Mouse (Mus musculus) hindbrain, postnatal 0 days (tissue): Measurements from ENCODE around the gene Susd3. TPM values are rescaled to one million over a fixed set of nuclear protein-coding genes. Genes with fewer than 3 reads are reported as not detected.

Experiments
- ATAC-seq: fragments of 200-750 bp; cut with Nextera tagmentation; 2 replicates; pipeline ENCODE4 v1.8.0; 2017; ENCODE audit warnings: mild to moderate bottlenecking, moderate TSS enrichment, moderate library complexity
- DNase-seq: peaks from one replicate; pipeline ENCODE4 v3.0.0-alpha.2; 2015; ENCODE audit warnings: low spot score
- H3K27ac ChIP-seq: fragments of 300-500 bp; sonication (generic); 2 replicates; pipeline ENCODE4 v1.5.1; 2014; ENCODE audit warnings: mild to moderate bottlenecking
- H3K27me3 ChIP-seq: fragments of 300-500 bp; sonication (generic); 2 replicates; pipeline ENCODE4 v1.6.1; 2014; ENCODE audit warnings: low read length, mixed read lengths; ENCODE audit not compliant: insufficient read depth
- H3K36me3 ChIP-seq: fragments of 300-500 bp; sonication (generic); 2 replicates; pipeline ENCODE4 v1.6.1; 2014; ENCODE audit warnings: low read length, mixed read lengths; ENCODE audit not compliant: insufficient read depth
- H3K4me1 ChIP-seq: fragments of 300-500 bp; sonication (generic); 2 replicates; pipeline ENCODE4 v1.6.1; 2014; ENCODE audit warnings: antibody characterized with exemption, low read length, mixed read lengths; ENCODE audit not compliant: insufficient read depth
- H3K4me2 ChIP-seq: fragments of 300-500 bp; sonication (generic); 2 replicates; pipeline ENCODE4 v1.6.1; 2014; ENCODE audit warnings: low read depth, mild to moderate bottlenecking, low read length, moderate library complexity, mixed read lengths
- H3K4me3 ChIP-seq: fragments of 300-500 bp; sonication (generic); 2 replicates; pipeline ENCODE4 v1.5.1; 2014; ENCODE audit warnings: low read length
- H3K9ac ChIP-seq: fragments of 300-500 bp; sonication (generic); replicated peaks from 2 replicates; pipeline ENCODE4 v1.6.1; 2014; ENCODE audit warnings: mild to moderate bottlenecking, low read length, moderate library complexity, mixed read lengths
- H3K9me3 ChIP-seq: fragments of 300-500 bp; sonication (generic); 2 replicates; pipeline ENCODE4 v1.6.1; 2016; ENCODE audit warnings: low read length, mixed read lengths
- CTCF ChIP-seq: IDR thresholded peaks from 2 replicates; pipeline ENCODE4 v1.5.1; 2016; ENCODE audit warnings: antibody characterized with exemption, control low read depth, low read depth
- WGBS: fragments of 180-500 bp; shearing (Covaris S2); extraction: QIAGEN DNeasy Blood & Tissue Kit; methylation state at CpG from one replicate; pipeline ENCODE4 v1.1.7; 2014; 5-methylcytosine and 5-hydroxymethylcytosine counted together
- polyA plus RNA-seq: library from polyadenylated mRNA; unstranded; fragments of >200 nt; fragmentation: Nextera tagmentation; extraction: Ambion mirVana; gene quantifications from 2 replicates; pipeline ENCODE4 v1.2.1, GENCODE M21; 2015
- total RNA-seq: library from RNA; depleted of rRNA; stranded (reverse); fragments of >200 nt; gene quantifications from 2 replicates; pipeline ENCODE4 v1.2.3, GENCODE M21; 2014

The Susd3 gene
- total and polyA plus RNA-seq, 2 experiments from 2014 or later: 0.93 to 2.0 TPM

- 75% methylated on average over 7 of the region's 7 CpGs for WGBS
- H3K27me3 ChIP-seq: no peaks in the 10 kb centered on the region
- no peaks in the 10 kb centered on the region for H3K9me3 ChIP-seq
- no peak for TF ChIP-seq CTCF
- H3K27ac ChIP-seq: no peak overlapping the region
- peaks cover 8% of the 10 kb centered on the region for H3K4me1 ChIP-seq
- H3K9ac ChIP-seq: no peak overlapping the region
- H3K36me3 ChIP-seq: peaks cover 6% of the 10 kb centered on the region; the same call in 1 of the 2 replicates
- no peak overlapping the region for H3K4me2 ChIP-seq
- no peak overlapping the region for H3K4me3 ChIP-seq
- no peak for ATAC-seq
- no peak for DNase-seq
Observed at GRCm38 (mm10) chr13:49190876-49191672, 57.4 kb downstream of the Susd3 start.

- H3K27me3 ChIP-seq: no peaks in the 10 kb centered on the region
- WGBS: 77% methylated on average over 12 of the region's 12 CpGs
- no peak overlapping the region for H3K27ac ChIP-seq
- H3K4me3 ChIP-seq: no peak overlapping the region
- no peaks in the 10 kb centered on the region; the same call in 1 of the 2 replicates for H3K36me3 ChIP-seq
- no peak for TF ChIP-seq CTCF
- DNase-seq (no peak), ATAC-seq (no peak)
- H3K4me1 ChIP-seq: peaks cover 8% of the 10 kb centered on the region
- H3K9ac ChIP-seq: no peak overlapping the region
- no peak overlapping the region for H3K4me2 ChIP-seq
- H3K9me3 ChIP-seq: no peaks in the 10 kb centered on the region
Observed at GRCm38 (mm10) chr13:49189970-49190870, 58.3 kb downstream of the Susd3 start.

GRCm38 (mm10) chr13:49188966-49189360, 59.5 kb downstream of the Susd3 start:
- H3K9me3 ChIP-seq: no peaks in the 10 kb centered on the region
- H3K4me3 ChIP-seq: no peak overlapping the region
- H3K27me3 ChIP-seq: no peaks in the 10 kb centered on the region
- H3K4me1 ChIP-seq: peaks cover 8% of the 10 kb centered on the region
- ATAC-seq: no peak
- no peak overlapping the region for H3K27ac ChIP-seq
- H3K4me2 ChIP-seq: peak overlapping the region; percentile 100; the same call in 1 of the 2 replicates
- no peak overlapping the region for H3K9ac ChIP-seq
- 59% methylated on average over 2 of the region's 2 CpGs for WGBS
- H3K36me3 ChIP-seq: no peaks in the 10 kb centered on the region
- no peak for TF ChIP-seq CTCF
- no peak for DNase-seq

GRCm38 (mm10) chr13:49188219-49188965, 60.1 kb downstream of the Susd3 start:
- Histone ChIP-seq H3K4me1 (peaks cover 8% of the 10 kb centered on the region), H3K4me2 (peak overlapping the region; percentile 100), H3K36me3 (no peaks in the 10 kb centered on the region), H3K27ac (peak overlapping the region; percentile 78; the same call in 1 of the 2 replicates), H3K9ac (peak overlapping the region; percentile 73; the same call in 1 of the 2 replicates), H3K27me3 (no peaks in the 10 kb centered on the region), H3K4me3 (peak overlapping the region; percentile 74), H3K9me3 (no peaks in the 10 kb centered on the region)
- no peak for TF ChIP-seq CTCF
- ATAC-seq: no peak
- DNase-seq: peak; percentile 10
- 22% methylated on average over 15 of the region's 15 CpGs for WGBS

GRCm38 (mm10) chr13:49187288-49188218, 61.0 kb downstream of the Susd3 start, which contains the start of gene Ninj1:
Ninj1 (plus strand) TSS chr13:49187485.
- H3K27me3 ChIP-seq: no peaks in the 10 kb centered on the region
- peak within 1 kb of the TSS; percentile 100 for H3K4me2 ChIP-seq
- H3K36me3 ChIP-seq: no peaks in the 10 kb centered on the region
- peak within 1 kb of the TSS; percentile 78 for H3K27ac ChIP-seq
- ATAC-seq (peak; percentile 87), DNase-seq (peak; percentile 90)
- WGBS: under 1% methylated on average over 66 of the region's 87 CpGs
- no peak for TF ChIP-seq CTCF
- H3K4me3 ChIP-seq: peak within 1 kb of the TSS; percentile 74
- H3K9me3 ChIP-seq: no peaks in the 10 kb centered on the region
- peaks cover 8% of the 10 kb centered on the region for H3K4me1 ChIP-seq
- peak within 1 kb of the TSS; percentile 73 for H3K9ac ChIP-seq
